Mouse (Mus musculus) hindbrain, embryonic 14.5 days (tissue): ENCODE results near the gene Esr1. TPM values are rescaled to one million over a fixed set of nuclear protein-coding genes. Genes with fewer than 3 reads are reported as not detected.

Experiments used
- ATAC-seq: fragments of 200-750 bp; cut with Nextera tagmentation; 2 replicates; pipeline ENCODE4 v1.8.0; 2017; ENCODE audit warnings: moderate number of reproducible peaks, mild to moderate bottlenecking, moderate TSS enrichment, moderate library complexity; ENCODE audit not compliant: low FRiP score
- DNase-seq: peaks from one replicate; pipeline ENCODE4 v3.0.0-alpha.2; 2015; ENCODE audit warnings: low spot score
- H3K27ac ChIP-seq: fragments of 300-500 bp; sonication (generic); 2 replicates; pipeline ENCODE4 v1.5.1; 2014; ENCODE audit warnings: mild to moderate bottlenecking, moderate library complexity
- H3K27me3 ChIP-seq: fragments of 300-500 bp; sonication (generic); 2 replicates; pipeline ENCODE4 v1.6.1; 2014; ENCODE audit warnings: mild to moderate bottlenecking, low read length, mixed read lengths; ENCODE audit not compliant: control insufficient read depth, insufficient read depth
- H3K36me3 ChIP-seq: fragments of 300-500 bp; sonication (generic); replicated peaks from 2 replicates; pipeline ENCODE4 v1.6.1; 2014; ENCODE audit not compliant: control insufficient read depth, insufficient read depth
- H3K4me1 ChIP-seq: fragments of 300-500 bp; sonication (generic); replicated peaks from 2 replicates; pipeline ENCODE4 v1.6.1; 2014; ENCODE audit warnings: antibody characterized with exemption, low read length, mixed read lengths; ENCODE audit not compliant: control insufficient read depth, insufficient read depth
- H3K4me2 ChIP-seq: fragments of 300-500 bp; sonication (generic); replicated peaks from 2 replicates; pipeline ENCODE4 v1.6.1; 2014; ENCODE audit warnings: mild to moderate bottlenecking, moderate library complexity
- H3K4me3 ChIP-seq: fragments of 300-500 bp; sonication (generic); replicated peaks from 2 replicates; pipeline ENCODE4 v1.5.1; 2014; ENCODE audit warnings: mild to moderate bottlenecking, low read length
- H3K9ac ChIP-seq: fragments of 300-500 bp; sonication (generic); 2 replicates; pipeline ENCODE4 v1.6.1; 2014
- H3K9me3 ChIP-seq: fragments of 300-500 bp; sonication (generic); 2 replicates; pipeline ENCODE4 v1.6.1; 2016; ENCODE audit warnings: low read length; ENCODE audit not compliant: control insufficient read depth
- WGBS: fragments of 180-500 bp; shearing (Covaris S2); extraction: QIAGEN DNeasy Blood & Tissue Kit; methylation state at CpG from one replicate; pipeline ENCODE4 v1.1.7; 2014; 5-methylcytosine and 5-hydroxymethylcytosine counted together
- polyA plus RNA-seq: library from polyadenylated mRNA; unstranded; fragments of >200 nt; fragmentation: Nextera tagmentation; extraction: Ambion mirVana; gene quantifications from 2 replicates; pipeline ENCODE4 v1.2.1, GENCODE M21; 2014

Gene Esr1
- polyA plus RNA-seq, 1 experiment from 2014 or later, result 0.27 TPM

DNA sequence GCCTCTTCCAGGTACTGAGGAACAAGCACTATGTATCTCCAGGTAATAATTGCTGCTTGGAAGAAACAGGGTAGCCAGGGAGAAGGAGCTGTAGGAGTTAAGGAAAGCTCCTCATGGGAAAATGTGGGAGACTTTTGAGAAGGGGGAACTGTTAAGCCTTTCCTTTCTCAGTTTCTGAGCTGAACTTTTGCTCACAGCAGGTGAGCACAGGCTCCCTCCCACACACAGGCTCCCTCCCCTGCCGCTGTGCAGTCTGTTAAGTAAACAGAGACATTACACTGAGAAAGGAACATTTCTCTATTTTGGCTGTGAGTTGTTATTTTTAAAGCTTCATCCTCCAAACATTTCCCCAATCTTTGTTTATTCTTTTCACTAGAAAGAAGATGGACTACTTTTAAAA lies 354.4 kb downstream of the Esr1 start:
- no peaks in the 10 kb centered on the region for H3K4me1 ChIP-seq
- H3K4me3 ChIP-seq, result no peak overlapping the region
- H3K27me3 ChIP-seq, result no peaks in the 10 kb centered on the region
- no peaks in the 10 kb centered on the region for H3K36me3 ChIP-seq
- DNase-seq (no peak), ATAC-seq (no peak)
- WGBS, result 52% methylated on average over 1 of the region's 1 CpGs
- no peak overlapping the region for H3K27ac ChIP-seq
- no peak overlapping the region for H3K4me2 ChIP-seq
- H3K9ac ChIP-seq, result no peak overlapping the region
- no peaks in the 10 kb centered on the region for H3K9me3 ChIP-seq

DNA sequence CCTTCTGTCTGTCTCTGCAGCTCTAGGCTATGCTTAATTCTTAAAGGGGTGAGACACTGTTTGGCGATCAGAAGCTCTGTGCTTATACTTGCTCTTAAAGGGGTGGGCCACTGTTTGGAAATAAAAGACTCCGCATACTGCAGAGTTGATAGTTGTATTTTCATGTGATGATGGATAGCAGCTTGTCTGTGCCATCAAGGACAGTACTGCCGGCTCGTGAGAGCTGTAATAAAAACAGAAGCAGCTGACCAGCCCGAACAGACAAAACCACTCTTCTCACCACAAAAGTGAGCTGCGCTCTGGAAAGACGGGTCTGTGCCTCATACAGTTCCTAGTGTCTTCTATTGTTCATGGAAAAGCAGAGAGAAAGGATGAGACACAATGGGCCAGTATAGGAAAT lies 359.8 kb downstream of the Esr1 start:
- Histone ChIP-seq H3K9ac (no peak overlapping the region), H3K27me3 (no peaks in the 10 kb centered on the region), H3K36me3 (no peaks in the 10 kb centered on the region), H3K27ac (no peak overlapping the region), H3K9me3 (no peaks in the 10 kb centered on the region), H3K4me1 (no peaks in the 10 kb centered on the region), H3K4me2 (no peak overlapping the region), H3K4me3 (no peak overlapping the region)
- no peak for DNase-seq
- WGBS, result 75% methylated on average over 7 of the region's 7 CpGs
- no peak for ATAC-seq

DNA sequence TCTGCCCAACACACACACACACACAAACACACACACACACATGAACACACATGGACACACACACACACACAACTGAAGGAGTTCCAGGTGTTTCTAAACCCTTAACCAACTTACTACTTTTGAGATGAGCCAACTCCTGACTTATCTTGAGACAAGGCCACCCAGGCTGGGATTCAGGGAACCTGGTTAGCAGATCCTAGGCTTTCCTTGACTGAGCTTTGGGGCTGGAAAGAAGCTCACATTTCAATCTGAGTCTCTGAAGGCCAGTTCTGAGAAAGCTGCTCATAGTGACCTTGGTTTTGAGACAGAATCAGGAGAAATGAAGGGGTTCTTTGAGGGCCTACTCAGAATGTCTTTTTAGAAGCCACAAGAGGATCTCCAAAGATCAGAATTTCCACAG lies 360.2 kb downstream of the Esr1 start:
- Histone ChIP-seq H3K4me2 (no peak overlapping the region), H3K9me3 (no peaks in the 10 kb centered on the region), H3K9ac (no peak overlapping the region), H3K27me3 (no peaks in the 10 kb centered on the region), H3K4me1 (no peaks in the 10 kb centered on the region), H3K27ac (no peak overlapping the region), H3K4me3 (no peak overlapping the region), H3K36me3 (no peaks in the 10 kb centered on the region)
- ATAC-seq, result no peak
- DNase-seq, result no peak

DNA sequence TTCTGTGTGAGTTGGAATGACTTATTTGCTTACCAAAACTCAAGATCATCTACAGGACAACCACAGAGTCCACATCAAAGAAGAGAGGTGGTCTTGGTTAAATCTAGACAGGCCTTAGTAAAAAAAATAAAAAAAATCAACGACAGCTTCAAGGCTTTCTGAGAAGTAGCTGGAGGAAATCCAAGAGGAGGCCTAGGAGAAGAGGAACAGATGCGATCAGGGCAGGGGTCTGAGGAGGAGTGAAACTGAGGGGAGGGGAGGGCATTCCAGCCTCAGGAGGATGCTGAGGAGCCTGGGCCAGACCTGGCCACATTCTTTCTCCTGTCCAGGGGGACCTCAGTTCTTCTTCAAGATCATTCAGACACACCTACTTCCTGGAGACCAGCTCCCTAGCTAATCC lies 360.6 kb downstream of the Esr1 start:
- Histone ChIP-seq H3K9ac (no peak overlapping the region), H3K9me3 (no peaks in the 10 kb centered on the region), H3K4me3 (no peak overlapping the region), H3K27me3 (no peaks in the 10 kb centered on the region), H3K27ac (no peak overlapping the region), H3K36me3 (no peaks in the 10 kb centered on the region), H3K4me1 (no peaks in the 10 kb centered on the region), H3K4me2 (no peak overlapping the region)
- no peak for DNase-seq
- WGBS, result 72% methylated on average over 2 of the region's 2 CpGs
- ATAC-seq, result no peak

DNA sequence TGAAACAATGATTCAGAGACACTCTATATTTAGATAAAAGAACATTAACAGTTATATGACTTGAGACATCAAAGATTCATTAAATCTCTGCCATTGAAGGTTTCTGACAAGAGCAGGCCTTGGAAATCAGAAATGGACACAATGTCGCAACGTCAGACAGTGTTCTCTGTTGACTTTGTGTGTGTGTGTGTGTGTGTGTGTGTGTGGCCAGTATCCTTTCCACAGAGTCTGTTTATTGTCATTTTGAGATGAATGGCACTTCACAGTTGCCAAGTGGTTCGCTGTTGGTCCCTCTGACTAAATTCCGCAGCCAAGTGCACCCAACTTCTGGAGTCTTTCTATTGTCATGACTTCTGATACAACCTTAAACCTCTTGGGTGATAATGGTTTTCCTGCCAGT lies 362.9 kb downstream of the Esr1 start:
- no peak for ATAC-seq
- H3K4me3 ChIP-seq, result no peak overlapping the region
- H3K36me3 ChIP-seq, result no peaks in the 10 kb centered on the region
- DNase-seq, result no peak
- no peak overlapping the region for H3K4me2 ChIP-seq
- no peak overlapping the region for H3K27ac ChIP-seq
- no peaks in the 10 kb centered on the region for H3K27me3 ChIP-seq
- H3K4me1 ChIP-seq, result no peaks in the 10 kb centered on the region
- H3K9ac ChIP-seq, result no peak overlapping the region
- 93% methylated on average over 4 of the region's 4 CpGs for WGBS
- no peaks in the 10 kb centered on the region for H3K9me3 ChIP-seq

DNA sequence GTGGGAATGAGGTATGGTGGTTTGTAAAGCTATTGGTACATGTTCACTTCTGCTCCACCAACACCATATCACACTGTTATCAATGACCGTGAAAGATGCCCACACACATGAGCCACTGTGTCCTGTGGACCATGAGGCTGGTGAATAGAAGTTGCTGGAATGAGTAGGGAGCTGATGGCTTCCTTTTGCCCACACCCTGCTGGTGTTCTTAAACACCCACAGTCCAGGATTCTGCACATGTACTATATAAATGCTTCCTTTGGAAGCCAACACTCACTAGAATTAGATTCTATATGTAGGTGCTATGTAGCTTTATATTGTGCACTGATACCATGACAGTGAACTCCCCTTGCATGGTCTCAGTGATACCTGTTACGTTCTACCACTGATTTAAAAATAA lies 365.2 kb downstream of the Esr1 start:
- Histone ChIP-seq H3K9ac (no peak overlapping the region), H3K36me3 (no peaks in the 10 kb centered on the region), H3K4me1 (no peaks in the 10 kb centered on the region), H3K4me3 (no peak overlapping the region), H3K4me2 (no peak overlapping the region), H3K9me3 (no peaks in the 10 kb centered on the region), H3K27ac (no peak overlapping the region), H3K27me3 (no peaks in the 10 kb centered on the region)
- ATAC-seq (no peak), DNase-seq (no peak)
- 90% methylated on average over 2 of the region's 2 CpGs for WGBS

DNA sequence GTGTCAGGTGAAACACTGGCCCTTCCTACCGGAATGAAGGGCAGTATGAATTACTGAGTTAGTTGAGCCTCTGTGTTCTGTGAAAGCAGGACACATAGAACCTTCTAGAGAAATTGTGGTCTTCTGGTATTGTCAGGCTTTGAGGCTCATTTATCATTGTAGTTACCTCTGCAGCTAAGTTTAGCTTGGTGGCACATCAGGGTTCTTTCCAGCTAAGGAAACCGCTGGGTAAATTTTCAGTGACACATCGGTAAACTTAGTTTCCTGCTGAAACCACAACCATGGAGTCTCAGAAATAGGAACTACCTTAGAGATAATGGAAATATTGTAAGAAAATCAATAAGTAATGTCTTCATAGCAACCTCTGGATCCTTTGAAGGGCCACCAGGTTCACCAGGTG lies 366.0 kb downstream of the Esr1 start:
- no peaks in the 10 kb centered on the region for H3K36me3 ChIP-seq
- ATAC-seq (no peak), DNase-seq (no peak)
- H3K4me1 ChIP-seq, result no peaks in the 10 kb centered on the region
- H3K4me3 ChIP-seq, result no peak overlapping the region
- no peak overlapping the region for H3K4me2 ChIP-seq
- no peaks in the 10 kb centered on the region for H3K9me3 ChIP-seq
- no peaks in the 10 kb centered on the region for H3K27me3 ChIP-seq
- no peak overlapping the region for H3K27ac ChIP-seq
- H3K9ac ChIP-seq, result no peak overlapping the region
- 97% methylated on average over 3 of the region's 3 CpGs for WGBS

DNA sequence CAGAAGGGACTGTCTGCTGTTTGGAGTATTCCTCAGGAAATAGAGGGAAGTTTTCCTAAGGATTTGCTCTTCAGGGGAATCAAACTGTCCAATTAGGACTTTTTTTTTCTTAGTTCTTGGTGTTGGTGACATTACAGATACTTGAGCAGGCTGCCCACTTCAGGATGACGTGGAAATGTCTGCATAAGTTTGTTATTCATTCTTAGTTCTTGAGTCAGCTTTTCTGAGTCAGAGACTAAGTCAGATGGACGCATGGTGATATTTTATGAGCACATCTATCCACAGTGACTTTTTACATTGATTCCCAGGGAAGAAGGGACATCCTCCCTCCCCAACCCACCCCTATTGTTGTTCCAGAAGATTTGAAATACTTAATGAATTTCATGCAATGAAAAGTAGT lies 372.5 kb downstream of the Esr1 start:
- no peaks in the 10 kb centered on the region for H3K27me3 ChIP-seq
- DNase-seq (no peak), ATAC-seq (no peak)

DNA sequence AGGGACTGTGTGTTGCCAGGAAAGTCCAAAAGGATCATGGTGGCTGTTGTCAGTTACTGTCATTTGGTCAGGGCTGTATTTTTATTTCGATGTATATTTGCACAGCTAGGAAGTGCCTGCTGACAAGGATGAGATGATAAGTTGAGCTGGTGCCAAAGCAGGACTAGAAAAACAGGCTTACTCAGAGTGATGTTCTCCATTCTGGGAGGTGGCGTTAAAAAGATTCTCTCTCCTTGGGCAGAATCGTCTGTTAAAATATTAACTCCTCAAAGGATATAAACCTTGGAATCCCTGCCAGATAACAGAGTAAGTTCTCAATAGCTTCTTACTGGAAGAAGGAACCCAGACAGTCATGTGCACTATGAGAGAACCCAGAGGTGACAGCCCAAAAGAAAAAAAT lies 382.4 kb downstream of the Esr1 start:
- Histone ChIP-seq H3K9ac (no peak overlapping the region), H3K4me3 (no peak overlapping the region), H3K4me1 (no peaks in the 10 kb centered on the region), H3K27ac (no peak overlapping the region), H3K27me3 (no peaks in the 10 kb centered on the region), H3K4me2 (no peak overlapping the region), H3K36me3 (no peaks in the 10 kb centered on the region), H3K9me3 (no peaks in the 10 kb centered on the region)
- ATAC-seq (no peak), DNase-seq (no peak)
- 91% methylated on average over 3 of the region's 3 CpGs for WGBS

More for the DNA sequence above, 372.5 kb downstream of the Esr1 start:
- no peak overlapping the region for H3K4me3 ChIP-seq
- no peak overlapping the region for H3K4me2 ChIP-seq
- H3K9ac ChIP-seq, result no peak overlapping the region
- WGBS, result 78% methylated on average over 2 of the region's 2 CpGs
- no peaks in the 10 kb centered on the region for H3K36me3 ChIP-seq
- H3K4me1 ChIP-seq, result no peaks in the 10 kb centered on the region
- no peaks in the 10 kb centered on the region for H3K9me3 ChIP-seq
- no peak overlapping the region for H3K27ac ChIP-seq

DNA sequence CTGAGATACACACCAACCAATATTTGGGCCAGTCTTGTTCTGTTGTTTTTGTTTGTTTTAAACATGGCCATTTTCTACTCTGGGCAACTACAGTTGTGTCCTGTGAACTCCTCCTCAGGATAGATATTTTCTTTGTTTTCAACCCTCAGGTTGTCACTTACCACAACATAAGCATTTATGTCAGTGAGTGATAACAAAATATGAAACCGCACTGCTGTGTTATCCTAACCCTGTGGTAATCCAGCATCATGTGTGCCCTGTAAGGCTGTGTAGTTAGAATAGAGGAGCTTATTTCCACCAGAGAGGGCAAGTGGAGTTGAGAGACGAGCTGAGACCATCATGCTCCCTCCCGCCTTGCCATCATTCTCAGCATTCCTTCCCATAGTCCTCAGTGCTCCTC lies 385.2 kb downstream of the Esr1 start:
- H3K4me3 ChIP-seq, result no peak overlapping the region
- no peaks in the 10 kb centered on the region for H3K9me3 ChIP-seq
- 88% methylated on average over 3 of the region's 3 CpGs for WGBS
- no peak overlapping the region for H3K27ac ChIP-seq
- H3K36me3 ChIP-seq, result no peaks in the 10 kb centered on the region
- no peaks in the 10 kb centered on the region for H3K4me1 ChIP-seq
- no peaks in the 10 kb centered on the region for H3K27me3 ChIP-seq
- H3K9ac ChIP-seq, result no peak overlapping the region
- no peak overlapping the region for H3K4me2 ChIP-seq
- ATAC-seq, result no peak
- no peak for DNase-seq
